25 mouse cellular contexts compared by ENCODE assay signal in the genomic region with DNA sequence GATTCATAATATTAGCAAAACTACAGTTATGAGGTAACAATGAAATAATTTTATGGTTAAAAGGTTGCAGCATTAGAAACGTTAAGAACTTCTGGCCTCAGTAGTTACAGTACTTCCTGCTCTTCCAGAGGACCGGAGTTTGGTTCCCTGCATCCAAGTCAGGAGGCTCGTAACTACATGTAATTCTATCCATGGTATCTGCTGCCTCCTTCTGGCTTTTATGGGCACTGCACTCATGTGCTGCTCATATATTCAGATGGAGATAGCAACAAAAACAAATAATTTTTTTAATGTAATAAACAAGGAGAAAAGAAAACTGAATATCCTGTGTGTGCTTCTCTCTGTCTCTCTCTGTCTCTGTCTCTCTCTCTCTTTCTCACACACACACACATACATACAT.
DNase-seq lines count a peak whose midpoint lies in the region; ATAC-seq and TF ChIP-seq lines count a peak whose summit lies in the region.
"Had no signal": no experiment of that assay in that cellular context is flagged by ENCODE, and none has a peak within 500 bp of the region (broad histone marks: within the 10 kb centered on the region; RNA-seq: fewer than 3 reads in every experiment).

No protein-coding gene starts in this region.

- H3K36me3 ChIP-seq in intestine, postnatal 0 days (ENCODE audit: control insufficient read depth, insufficient read depth): no peaks in the 10 kb centered on the region
- H3K36me3 ChIP-seq in intestine, embryonic 16.5 days (ENCODE audit: control insufficient read depth, insufficient read depth, low read length): no peaks in the 10 kb centered on the region
- no peaks in the 10 kb centered on the region for H3K36me3 ChIP-seq in lung, postnatal 0 days (ENCODE audit: insufficient read depth, low read length)
- H3K36me3 ChIP-seq in ES-E14 (ENCODE audit: control insufficient read depth, insufficient read depth, low read length, poor library complexity, severe bottlenecking): no peaks in the 10 kb centered on the region
- H3K36me3 ChIP-seq: embryonic facial prominence, embryonic 15.5 days; heart, embryonic 13.5 days; limb, embryonic 13.5 days; liver, embryonic 13.5 days; lung, embryonic 15.5 days; midbrain, embryonic 10.5 days had no signal

- no peak overlapping the region for H3K4me3 ChIP-seq in intestine, postnatal 0 days (ENCODE audit: low read depth, low read length)
- H3K4me3 ChIP-seq in intestine, embryonic 16.5 days (ENCODE audit: low read length): no peak overlapping the region
- no peak overlapping the region for H3K4me3 ChIP-seq in lung, postnatal 0 days (ENCODE audit: low read depth, low read length)
- no peak overlapping the region for H3K4me3 ChIP-seq in ES-E14 (ENCODE audit: insufficient read depth in 1 of 2, low read depth in 1 of 2, low read length in 2 of 2, poor library complexity in 1 of 2, severe bottlenecking in 1 of 2)
- H3K4me3 ChIP-seq: embryonic facial prominence, embryonic 15.5 days; heart, adult 2 months; heart, embryonic 13.5 days; limb, embryonic 13.5 days; liver, embryonic 13.5 days; lung, embryonic 15.5 days; midbrain, embryonic 10.5 days had no signal

- intact Hi-C loops in left cerebral cortex, postnatal 10 days (cut with DNase I): no loop called here

- no peak for TF ChIP-seq EP300 in lung, postnatal 0 days (IDR thresholded peaks at IDR 0.05)

- no peak overlapping the region for H3K4me2 ChIP-seq in intestine, postnatal 0 days (replicated peaks; ENCODE audit: low read depth)
- H3K4me2 ChIP-seq in intestine, embryonic 16.5 days (ENCODE audit: low read depth, low read length): no peak overlapping the region
- no peak overlapping the region for H3K4me2 ChIP-seq in lung, postnatal 0 days (replicated peaks; ENCODE audit: low read depth, low read length)
- H3K4me2 ChIP-seq: embryonic facial prominence, embryonic 15.5 days; heart, embryonic 13.5 days; limb, embryonic 13.5 days; liver, embryonic 13.5 days; lung, embryonic 15.5 days had no signal

- ATAC-seq in intestine, postnatal 0 days: no peak
- no peak for ATAC-seq in intestine, embryonic 16.5 days
- ATAC-seq in lung, postnatal 0 days: no peak
- ATAC-seq: forebrain, embryonic 16.5 days; hindbrain, postnatal 0 days had no signal

- in situ Hi-C loops in ES-E14 (cut with MboI; ENCODE audit: low sequenced_read_pairs in 2 of 2, unreplicated experiment in 2 of 2): no loop called here

- H3K9ac ChIP-seq in intestine, postnatal 0 days (ENCODE audit: low read depth, low read length): no peak overlapping the region
- no peak overlapping the region for H3K9ac ChIP-seq in intestine, embryonic 16.5 days (ENCODE audit: low read depth, low read length)
- H3K9ac ChIP-seq in lung, postnatal 0 days (replicated peaks; ENCODE audit: low read depth): no peak overlapping the region
- H3K9ac ChIP-seq in ES-E14 (ENCODE audit: insufficient read depth, low read depth, low read length, poor library complexity, severe bottlenecking): no peak overlapping the region
- H3K9ac ChIP-seq: embryonic facial prominence, embryonic 15.5 days; heart, embryonic 13.5 days; limb, embryonic 13.5 days; liver, embryonic 13.5 days; lung, embryonic 15.5 days had no signal

- TF ChIP-seq CTCF in intestine, postnatal 0 days (IDR thresholded peaks at IDR 0.05; ENCODE audit: low read depth): peak; percentile 22; the same call in 1 of the 2 replicates
- peak; percentile 31 for TF ChIP-seq CTCF in lung, postnatal 0 days (IDR thresholded peaks at IDR 0.05)

- no peaks in the 10 kb centered on the region for H3K9me3 ChIP-seq in intestine, postnatal 0 days (ENCODE audit: control insufficient read depth)
- no peaks in the 10 kb centered on the region for H3K9me3 ChIP-seq in intestine, embryonic 16.5 days (ENCODE audit: control insufficient read depth, low read length)
- no peaks in the 10 kb centered on the region for H3K9me3 ChIP-seq in lung, postnatal 0 days (ENCODE audit: low read length)
- H3K9me3 ChIP-seq in ES-E14 (ENCODE audit: control insufficient read depth, insufficient read depth, low read depth, low read length): no peaks in the 10 kb centered on the region
- H3K9me3 ChIP-seq: embryonic facial prominence, embryonic 15.5 days; liver, embryonic 13.5 days; lung, embryonic 15.5 days; midbrain, embryonic 10.5 days had no signal

- no peak overlapping the region for H3K27ac ChIP-seq in intestine, postnatal 0 days (ENCODE audit: low read depth, low read length)
- H3K27ac ChIP-seq in intestine, embryonic 16.5 days (ENCODE audit: low read length): no peak overlapping the region
- no peak overlapping the region for H3K27ac ChIP-seq in lung, postnatal 0 days (ENCODE audit: low read length)
- H3K27ac ChIP-seq in ES-E14 (ENCODE audit: insufficient read depth, low read depth, low read length, poor library complexity, severe bottlenecking): no peak overlapping the region
- H3K27ac ChIP-seq: embryonic facial prominence, embryonic 15.5 days; heart, adult 2 months; heart, embryonic 13.5 days; hindbrain, postnatal 0 days; limb, embryonic 13.5 days; liver, embryonic 13.5 days; lung, embryonic 15.5 days; midbrain, embryonic 10.5 days had no signal

- WGBS in intestine, postnatal 0 days: 88% methylated on average over 3 of the region's 3 CpGs
- 91% methylated on average over 3 of the region's 3 CpGs for WGBS in intestine, embryonic 16.5 days
- 85% methylated on average over 3 of the region's 3 CpGs for WGBS in lung, postnatal 0 days

- DNase-seq in lung, postnatal 0 days (ENCODE audit: low spot score): no peak
- no peak for DNase-seq in lung, postnatal 25 days (ENCODE audit: low spot score)
- peak; percentile 24 for DNase-seq in ES-E14 (ENCODE audit: low read depth, low spot score)
- no peak for DNase-seq in neural tube, embryonic 10.5 days (ENCODE audit: extremely low spot score, low spot score)
- DNase-seq in left cerebral cortex, postnatal 10 days (ENCODE audit: extremely low spot score in 1 of 2, low spot score in 2 of 2): no peak
- DNase-seq: adrenal gland, postnatal 10 days; cerebellum, adult 2 months; cerebellum, postnatal 36 days; gastrocnemius, postnatal 36 days; heart, adult 2 months; heart, postnatal 14 days; kidney, adult 18-20 months; kidney, postnatal 14 days; layer of hippocampus, postnatal 36 days; liver, embryonic 13.5 days; thymus, postnatal 14 days had no signal

- H3K4me1 ChIP-seq in intestine, postnatal 0 days (replicated peaks; ENCODE audit: control insufficient read depth, insufficient read depth, low read length): no peaks in the 10 kb centered on the region
- H3K4me1 ChIP-seq in intestine, embryonic 16.5 days (ENCODE audit: control insufficient read depth, insufficient read depth, low read length): no peaks in the 10 kb centered on the region
- H3K4me1 ChIP-seq in lung, postnatal 0 days (ENCODE audit: insufficient read depth, low read depth, low read length): no peaks in the 10 kb centered on the region
- H3K4me1 ChIP-seq in ES-E14 (ENCODE audit: control insufficient read depth in 2 of 2, insufficient read depth in 2 of 2, low read length in 2 of 2, poor library complexity in 1 of 2): no peaks in the 10 kb centered on the region
- H3K4me1 ChIP-seq: embryonic facial prominence, embryonic 15.5 days; heart, embryonic 13.5 days; liver, embryonic 13.5 days; lung, embryonic 15.5 days; midbrain, embryonic 10.5 days had no signal

- H3K27me3 ChIP-seq in intestine, postnatal 0 days (replicated peaks; ENCODE audit: control insufficient read depth, insufficient read depth, low read length): no peaks in the 10 kb centered on the region
- H3K27me3 ChIP-seq in intestine, embryonic 16.5 days (replicated peaks; ENCODE audit: control insufficient read depth, insufficient read depth, low read length): no peaks in the 10 kb centered on the region
- no peaks in the 10 kb centered on the region for H3K27me3 ChIP-seq in lung, postnatal 0 days (replicated peaks; ENCODE audit: insufficient read depth, low read length)
- H3K27me3 ChIP-seq: embryonic facial prominence, embryonic 15.5 days; heart, embryonic 13.5 days; limb, embryonic 13.5 days; liver, embryonic 13.5 days; lung, embryonic 15.5 days had no signal

TF ChIP-seq in ES-E14, 5 proteins besides CTCF, POLR2A, EP300 and RAD21:
- peak; percentile 63; the same call in 1 of the 2 replicates for TF ChIP-seq ZC3H11A (IDR thresholded peaks at IDR 0.05; ENCODE audit: borderline replicate concordance, low read depth, low read length)
- no peak for TF ChIP-seq MAFK (IDR thresholded peaks at IDR 0.05; ENCODE audit: insufficient read depth, low read depth, low read length)
TF ChIP-seq in ES-E14: peak in this region for 1.
